Mouse (Mus musculus) large intestine, adult 2 months (tissue): ENCODE data around the gene Rbfox3. TPM values are rescaled to one million over a fixed set of nuclear protein-coding genes. Genes with fewer than 3 reads are reported as not detected.

Source experiments
- polyA plus RNA-seq: library from polyadenylated mRNA; depleted of rRNA; stranded (reverse); fragments of >200 nt; gene quantifications from 2 replicates; pipeline ENCODE4 v1.2.3, GENCODE M21; 2012; rRNA removed

Rbfox3 gene
- polyA plus RNA-seq, 1 experiment = 0.11 TPM

Other genes with a start within 250 kb of the Rbfox3 start
- 174 and 2,153 TPM in 2 replicates for gene Enpp7, start 76.6 kb upstream of the Rbfox3 start, polyA plus RNA-seq
- gene Cbx2, start 111.4 kb upstream of the Rbfox3 start, polyA plus RNA-seq = 3.5 and 5.1 TPM in 2 replicates
- 3.2 and 4.3 TPM in 2 replicates for gene Cbx8, start 129.4 kb upstream of the Rbfox3 start, polyA plus RNA-seq
- gene Cbx4, start 174.6 kb upstream of the Rbfox3 start, polyA plus RNA-seq = 4.4 and 5.5 TPM in 2 replicates